Mouse (Mus musculus) CH12F3 (cell line): ENCODE data around the gene Rac3.

ENCODE experiments used
- in situ Hi-C: fragments of 300-500 bp; cut with MboI; formaldehyde crosslinking; loops from 2 replicates; pipeline ENCODE4 v1.14.3; 2020; ENCODE audit warnings: low sequenced_read_pairs

Gene Rac3

DNA sequence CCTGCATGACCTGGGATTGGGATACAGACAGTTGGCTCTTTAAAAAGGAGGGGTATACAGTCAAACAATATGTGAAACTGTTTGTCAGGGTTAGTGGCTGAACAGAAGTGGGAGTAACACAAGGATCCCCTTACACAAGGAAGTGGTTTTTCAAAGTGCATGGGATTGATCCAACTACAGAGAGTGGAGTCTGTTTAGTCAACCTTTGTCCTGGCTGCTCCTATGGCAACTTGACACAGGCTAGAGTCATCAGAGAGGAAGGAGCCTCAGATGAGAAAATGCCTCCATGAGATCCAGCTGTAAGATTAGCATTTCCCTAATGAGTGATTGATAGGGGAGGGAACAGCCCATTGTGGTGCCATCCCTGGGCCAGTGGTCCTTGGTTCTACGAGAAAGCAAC is 46.9 kb downstream of the Rac3 start:
- in situ Hi-C loops = no loop called here

DNA sequence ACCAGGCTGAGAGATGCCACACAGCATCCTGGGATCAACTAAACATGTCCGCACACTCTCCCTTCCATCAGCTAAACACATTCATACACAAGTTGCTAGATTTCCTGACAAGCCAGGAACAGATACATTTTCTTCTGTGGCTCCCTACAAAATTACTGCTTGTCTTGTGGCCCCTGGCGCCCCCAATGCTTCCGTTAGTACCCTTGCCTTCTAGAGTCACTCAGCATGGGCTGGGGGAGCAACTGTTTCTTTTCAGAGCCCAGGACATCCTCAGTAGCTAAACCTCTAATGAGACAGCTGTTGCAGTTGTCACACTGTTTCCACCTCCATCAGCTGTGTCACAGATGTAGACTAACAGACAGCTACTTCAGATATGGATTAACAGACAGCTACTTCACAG is 51.5 kb downstream of the Rac3 start:
- in situ Hi-C loops = no loop called here
